Mouse (Mus musculus) myocyte (in vitro differentiated cells): ENCODE data around the gene Ptbp1. TPM values are rescaled to one million over a fixed set of nuclear protein-coding genes. Genes with fewer than 3 reads are reported as not detected.
A peak's percentile ranks its signal among the peaks of the same experiment; 100 is the strongest.

Source experiments
- H3K27me3 ChIP-seq: one replicate; pipeline ENCODE4 v1.6.1; 2011; ENCODE audit not compliant: control insufficient read depth, insufficient read depth, insufficient read length
- H3K36me3 ChIP-seq: one replicate; pipeline ENCODE4 v1.6.1; 2011; ENCODE audit not compliant: control insufficient read depth, insufficient read depth
- H3K4me2 ChIP-seq: one replicate; pipeline ENCODE4 v1.6.1; 2011; ENCODE audit warnings: low read depth, control low read depth
- H3K4me3 ChIP-seq: one replicate; pipeline ENCODE4 v1.5.1; 2011; ENCODE audit warnings: mild to moderate bottlenecking, control low read depth, moderate library complexity
- H3K79me2 ChIP-seq: one replicate; pipeline ENCODE4 v1.6.1; 2011; ENCODE audit not compliant: control insufficient read depth, insufficient read depth
- H3ac ChIP-seq: one replicate; pipeline ENCODE4 v1.6.1; 2011; ENCODE audit not compliant: control insufficient read depth, insufficient read length
- CEBPB ChIP-seq: IDR thresholded peaks from 2 replicates; pipeline ENCODE4 v1.6.1; 2011; ENCODE audit warnings: mild to moderate bottlenecking, moderate library complexity; ENCODE audit not compliant: poor library complexity, insufficient read depth, severe bottlenecking
- E2F4 ChIP-seq: IDR thresholded peaks from one replicate; pipeline ENCODE4 v1.6.1; 2011; ENCODE audit warnings: mild to moderate bottlenecking, control low read depth, moderate library complexity; ENCODE audit not compliant: insufficient read depth
- MAX ChIP-seq: IDR thresholded peaks from one replicate; pipeline ENCODE4 v1.6.1; 2011; ENCODE audit warnings: low read depth, mild to moderate bottlenecking, control low read depth
- MYOD1 ChIP-seq, 3 experiments: IDR thresholded peaks; one replicate each; pipeline ENCODE4 v1.6.1; 2011; ENCODE audit warnings: control low read depth in 2 of 3, low read depth in 2 of 3, mild to moderate bottlenecking in 2 of 3, moderate library complexity in 1 of 3; ENCODE audit not compliant: insufficient read length in 2 of 3, control insufficient read depth in 1 of 3
- MYOG ChIP-seq, 3 experiments: IDR thresholded peaks; one replicate each; pipeline ENCODE4 v1.6.1; 2011; ENCODE audit warnings: control low read depth in 2 of 3, low read depth in 2 of 3, mild to moderate bottlenecking in 2 of 3; ENCODE audit not compliant: insufficient read length in 2 of 3, control insufficient read depth in 1 of 3, insufficient read depth in 1 of 3
- POLR2A ChIP-seq: IDR thresholded peaks from one replicate; pipeline ENCODE4 v1.6.1; 2011; ENCODE audit warnings: low read depth, mild to moderate bottlenecking, control low read depth, moderate library complexity; ENCODE audit not compliant: insufficient read length
- POLR2AphosphoS2 ChIP-seq: IDR thresholded peaks from one replicate; pipeline ENCODE4 v1.6.1; 2011; ENCODE audit warnings: low read depth, control low read depth; ENCODE audit not compliant: insufficient read length
- REST ChIP-seq: IDR thresholded peaks from one replicate; pipeline ENCODE4 v1.6.1; 2011; ENCODE audit warnings: mild to moderate bottlenecking, control low read depth, moderate library complexity; ENCODE audit not compliant: insufficient read depth, insufficient read length
- SRF ChIP-seq: IDR thresholded peaks from one replicate; pipeline ENCODE4 v1.6.1; 2011; ENCODE audit warnings: low read depth; ENCODE audit not compliant: control insufficient read depth, insufficient read length
- TCF12 ChIP-seq: IDR thresholded peaks from one replicate; pipeline ENCODE4 v1.6.1; 2011; ENCODE audit warnings: mild to moderate bottlenecking, control low read depth; ENCODE audit not compliant: poor library complexity, insufficient read depth, severe bottlenecking
- TCF3 ChIP-seq: IDR thresholded peaks from one replicate; pipeline ENCODE4 v1.6.1; 2011; ENCODE audit warnings: low read depth, control low read depth; ENCODE audit not compliant: insufficient read length
- USF1 ChIP-seq: IDR thresholded peaks from one replicate; pipeline ENCODE4 v1.6.1; 2011; ENCODE audit warnings: low read depth, mild to moderate bottlenecking, control low read depth, moderate library complexity
- polyA plus RNA-seq: library from polyadenylated mRNA; unstranded; fragments of >200 nt; fragmentation: generic; extraction: Trizol; gene quantifications from one replicate; pipeline ENCODE4 v1.2.1, GENCODE M21; 2012; ENCODE audit warnings: missing spikeins

Gene Ptbp1
- polyA plus RNA-seq, 1 experiment = 158 TPM

DNA sequence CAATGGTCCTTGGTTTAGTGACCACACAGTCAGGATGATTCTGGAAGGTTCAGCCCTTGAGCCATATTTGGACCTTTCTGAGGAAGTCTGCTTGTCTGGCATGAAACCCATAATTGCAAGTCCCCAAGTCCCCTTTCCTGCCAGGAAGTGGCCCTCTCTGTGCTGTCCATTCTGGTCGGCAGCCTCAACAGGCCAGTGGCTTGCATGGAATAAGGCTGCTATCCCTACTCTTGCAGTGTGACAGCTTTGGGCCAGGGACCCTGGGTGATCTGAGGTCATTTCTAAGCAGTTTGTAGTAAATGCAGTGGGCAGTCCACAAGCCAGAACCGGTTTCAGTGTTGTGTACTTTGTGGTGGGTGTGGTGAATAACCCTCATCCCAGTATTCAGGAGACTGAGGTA, 16.1 kb upstream of the Ptbp1 start:
- no peaks in the 10 kb centered on the region for H3K36me3 ChIP-seq
- no peak for TF ChIP-seq TCF3
- no peak for TF ChIP-seq E2F4
- TF ChIP-seq REST = no peak
- no peak for TF ChIP-seq POLR2AphosphoS2
- TF ChIP-seq USF1 = no peak
- H3ac ChIP-seq = no peak overlapping the region
- H3K4me2 ChIP-seq = no peak overlapping the region
- no peak overlapping the region for H3K4me3 ChIP-seq
- no peaks in the 10 kb centered on the region for H3K27me3 ChIP-seq
- H3K79me2 ChIP-seq = no peaks in the 10 kb centered on the region

DNA sequence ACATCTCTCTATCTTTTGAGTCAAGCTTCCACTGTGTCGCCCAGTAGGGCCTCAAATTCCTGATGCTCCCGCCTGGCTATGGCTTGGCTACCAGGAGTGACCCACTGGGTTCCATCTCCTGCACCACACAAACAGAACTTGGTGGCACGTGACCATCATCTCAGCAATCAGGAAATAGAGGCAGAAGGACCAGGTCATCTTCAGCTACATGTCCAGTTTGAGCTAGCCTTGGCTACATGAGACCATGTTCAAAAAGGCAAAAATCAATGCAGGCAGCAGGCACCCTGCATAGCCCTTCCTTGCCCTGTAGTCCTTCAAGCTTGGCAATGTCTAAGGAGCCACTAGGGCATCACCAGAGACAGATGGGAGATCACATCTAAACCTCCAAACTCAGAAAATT, 14.1 kb upstream of the Ptbp1 start:
- Histone ChIP-seq H3K36me3 (no peaks in the 10 kb centered on the region), H3K4me3 (peak overlapping the region; percentile 29), H3K79me2 (no peaks in the 10 kb centered on the region), H3K27me3 (no peaks in the 10 kb centered on the region), H3K4me2 (peak overlapping the region; percentile 92), H3ac (no peak overlapping the region)
- TF ChIP-seq POLR2A (no peak), TCF3 (no peak), USF1 (no peak), E2F4 (no peak), MYOG (IDR thresholded peaks at IDR 0.05; ENCODE audit: control insufficient read depth in 1 of 3, insufficient read depth in 1 of 3, insufficient read length in 2 of 3, low read depth in 2 of 3) (no peak), REST (no peak), MYOD1 (IDR thresholded peaks at IDR 0.05; ENCODE audit: control insufficient read depth in 1 of 3, insufficient read length in 2 of 3, low read depth in 2 of 3) (no peak), SRF (no peak), TCF12 (no peak), MAX (no peak), CEBPB (no peak), POLR2AphosphoS2 (no peak)

DNA sequence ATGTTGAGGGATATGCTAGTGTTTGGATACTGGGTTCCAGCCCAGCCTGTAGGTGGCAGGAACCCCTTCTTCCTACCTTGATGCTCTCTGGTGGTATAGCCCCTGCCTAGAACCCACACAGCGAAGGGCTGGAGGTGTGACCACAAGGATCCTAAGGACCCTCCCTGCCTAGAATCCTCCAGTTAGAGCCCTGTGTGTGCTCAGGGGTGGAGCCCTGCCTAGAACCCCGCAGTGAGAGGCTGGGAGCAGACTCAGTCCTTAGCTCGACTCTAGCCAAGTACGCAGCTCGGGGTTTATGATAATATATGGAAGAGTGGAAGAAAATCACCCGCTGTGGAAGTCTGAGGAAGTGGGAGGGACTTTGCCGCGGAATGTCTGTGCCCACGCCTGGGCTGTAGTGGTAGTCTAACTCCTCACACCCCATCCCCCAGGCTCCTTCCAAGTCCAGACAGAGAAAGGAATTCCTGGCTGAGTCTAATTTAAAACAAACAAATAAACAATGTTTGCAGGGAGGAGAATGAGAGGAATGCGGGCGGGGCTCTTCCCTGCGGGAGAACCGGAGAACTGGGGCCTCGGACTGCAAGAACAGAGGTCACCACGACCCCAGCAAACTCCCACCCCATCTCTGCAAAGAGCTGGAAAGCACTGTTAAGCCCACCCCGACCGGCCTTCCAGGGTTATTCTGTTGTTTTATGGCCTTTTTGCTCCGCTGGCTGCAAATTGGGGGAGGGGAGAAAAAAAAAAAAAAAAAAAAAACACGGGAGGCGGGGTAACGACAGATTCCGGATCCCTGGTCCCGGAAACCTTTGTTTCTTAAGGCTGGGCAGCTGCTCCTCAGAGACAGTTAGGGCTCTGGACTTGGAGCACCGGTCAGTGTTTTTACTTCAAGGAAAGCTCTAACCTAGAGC, 13.3 kb upstream of the Ptbp1 start:
- Histone ChIP-seq H3K27me3 (no peaks in the 10 kb centered on the region), H3K36me3 (no peaks in the 10 kb centered on the region), H3ac (no peak overlapping the region), H3K4me3 (peak overlapping the region; percentile 29), H3K4me2 (peak overlapping the region; percentile 92), H3K79me2 (no peaks in the 10 kb centered on the region)
- TF ChIP-seq MYOD1 (IDR thresholded peaks at IDR 0.05; ENCODE audit: control insufficient read depth in 1 of 3, insufficient read length in 2 of 3, low read depth in 2 of 3) (peak in 1 of 3 experiments; percentile 25), TCF12 (no peak), CEBPB (no peak), POLR2A (peak; percentile 57), SRF (no peak), POLR2AphosphoS2 (peak; percentile 53), TCF3 (no peak)

DNA sequence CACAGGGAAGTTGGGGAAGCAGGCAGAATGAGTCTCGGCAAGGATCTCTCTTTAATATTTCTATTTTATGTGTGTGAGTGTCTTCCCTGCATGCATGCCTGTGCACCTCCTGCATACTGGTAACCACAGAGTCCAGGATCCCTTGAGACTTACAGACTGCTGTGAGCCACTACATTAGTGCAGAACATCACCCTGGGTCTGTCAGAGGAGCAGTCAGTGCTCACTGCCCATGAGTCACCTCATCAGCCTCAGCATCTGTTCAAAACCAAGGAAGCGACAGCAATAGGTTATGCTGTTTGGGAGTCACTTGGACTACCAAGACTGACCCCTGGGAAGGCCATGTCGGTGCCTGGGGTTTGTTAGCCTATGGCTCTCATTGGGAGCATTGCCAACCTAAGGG, 11.9 kb upstream of the Ptbp1 start:
- H3K27me3 ChIP-seq = no peaks in the 10 kb centered on the region
- H3K4me2 ChIP-seq = peak overlapping the region; percentile 92
- H3K4me3 ChIP-seq = peak overlapping the region; percentile 29
- no peaks in the 10 kb centered on the region for H3K79me2 ChIP-seq
- H3ac ChIP-seq = no peak overlapping the region
- H3K36me3 ChIP-seq = no peaks in the 10 kb centered on the region
- TF ChIP-seq REST = no peak
- no peak for TF ChIP-seq USF1
- no peak for TF ChIP-seq SRF
- TF ChIP-seq MYOD1 (IDR thresholded peaks at IDR 0.05; ENCODE audit: control insufficient read depth in 1 of 3, insufficient read length in 2 of 3, low read depth in 2 of 3) = peak in 1 of 3 experiments; percentile 20
- TF ChIP-seq TCF12 = no peak
- TF ChIP-seq POLR2AphosphoS2 = peak; percentile 22
- no peak for TF ChIP-seq TCF3
- no peak for TF ChIP-seq E2F4
- no peak for TF ChIP-seq CEBPB
- TF ChIP-seq POLR2A = peak; percentile 20
- TF ChIP-seq MYOG (IDR thresholded peaks at IDR 0.05; ENCODE audit: control insufficient read depth in 1 of 3, insufficient read depth in 1 of 3, insufficient read length in 2 of 3, low read depth in 2 of 3) = peak in 1 of 3 experiments; percentile 44
- TF ChIP-seq MAX = no peak

DNA sequence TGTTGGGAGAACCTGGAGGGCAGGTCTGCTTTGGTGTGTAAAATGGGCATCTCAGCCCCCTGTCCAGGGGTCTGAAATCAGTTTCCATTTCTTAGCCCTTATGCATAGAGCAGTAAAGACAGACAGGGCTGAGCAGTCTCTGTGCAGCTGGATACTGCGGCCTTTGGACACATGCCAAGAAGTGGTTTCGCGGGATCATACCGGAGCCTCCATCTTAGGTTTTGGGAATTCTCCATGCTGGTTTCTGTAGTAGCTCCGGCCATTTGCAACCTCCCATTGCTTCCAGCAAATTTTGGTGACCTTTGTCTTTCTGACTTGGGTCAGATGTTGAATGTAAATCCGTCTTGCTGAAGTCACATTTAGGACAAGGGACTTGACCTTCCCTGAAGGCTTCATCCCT, 10.8 kb upstream of the Ptbp1 start:
- Histone ChIP-seq H3K4me3 (no peak overlapping the region), H3K4me2 (no peak overlapping the region), H3ac (no peak overlapping the region), H3K36me3 (no peaks in the 10 kb centered on the region), H3K79me2 (no peaks in the 10 kb centered on the region), H3K27me3 (no peaks in the 10 kb centered on the region)
- TF ChIP-seq POLR2A (no peak), MAX (no peak), TCF3 (no peak), E2F4 (no peak), POLR2AphosphoS2 (no peak), MYOG (IDR thresholded peaks at IDR 0.05; ENCODE audit: control insufficient read depth in 1 of 3, insufficient read depth in 1 of 3, insufficient read length in 2 of 3, low read depth in 2 of 3) (no peak), CEBPB (no peak)
